Mouse (Mus musculus) bone marrow macrophage, adult 2 months (primary cell): ENCODE data around the gene Mrpl23.

Source experiments
- CTCF ChIP-seq: IDR thresholded peaks from 2 replicates; pipeline ENCODE4 v1.5.1; 2012; ENCODE audit warnings: low read depth, mild to moderate bottlenecking, low read length, moderate library complexity
- POLR2A ChIP-seq: IDR thresholded peaks from 2 replicates; pipeline ENCODE4 v1.6.1; 2012; ENCODE audit warnings: mild to moderate bottlenecking, low read depth, low read length, borderline replicate concordance

DNA sequence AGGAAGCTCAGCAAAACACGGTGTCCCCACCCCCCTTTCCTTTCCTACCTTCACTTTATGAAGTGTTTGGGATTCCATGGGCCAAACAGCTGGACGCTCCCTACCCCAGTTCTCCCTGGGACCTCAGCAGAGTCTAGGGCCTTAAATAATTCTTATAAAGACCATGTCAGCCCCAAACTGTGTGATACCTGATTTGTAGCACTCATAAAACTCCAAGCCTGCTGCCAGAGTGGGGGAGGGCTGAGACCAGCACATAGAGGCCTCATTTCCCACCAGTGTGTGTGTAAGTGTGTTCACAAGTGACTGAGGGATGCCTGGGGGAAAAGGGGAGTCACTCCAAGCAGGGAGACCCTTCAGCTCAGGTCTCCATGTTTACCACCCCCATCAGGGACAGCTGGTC is 15.4 kb downstream of the Mrpl23 start:
- TF ChIP-seq POLR2A (no peak), CTCF (no peak)
